Mouse (Mus musculus) testis, adult 2 months (tissue): Measurements from ENCODE around the gene Fxyd7. TPM values are rescaled to one million over a fixed set of nuclear protein-coding genes. Genes with fewer than 3 reads are reported as not detected.

Experiments used
- H3K27ac ChIP-seq: fragments of 200-500 bp; 2 replicates; pipeline ENCODE4 v1.5.1; 2012; ENCODE audit warnings: low read depth, low read length; ENCODE audit not compliant: control insufficient read depth, insufficient read depth
- H3K27me3 ChIP-seq: fragments of 200-500 bp; 2 replicates; pipeline ENCODE4 v1.6.1; 2012; ENCODE audit warnings: mild to moderate bottlenecking, low read length, moderate library complexity; ENCODE audit not compliant: control insufficient read depth, insufficient read depth
- H3K36me3 ChIP-seq: fragments of 200-500 bp; 2 replicates; pipeline ENCODE4 v1.6.1; 2012; ENCODE audit warnings: mild to moderate bottlenecking, low read length; ENCODE audit not compliant: control insufficient read depth, insufficient read depth
- H3K4me1 ChIP-seq: fragments of 200-500 bp; 2 replicates; pipeline ENCODE4 v1.6.1; 2012; ENCODE audit warnings: low read length; ENCODE audit not compliant: control insufficient read depth, insufficient read depth
- H3K4me3 ChIP-seq: fragments of 200-500 bp; 2 replicates; pipeline ENCODE4 v1.5.1; 2012; ENCODE audit warnings: low read depth, mild to moderate bottlenecking, low read length, moderate library complexity, mixed read lengths; ENCODE audit not compliant: control insufficient read depth
- CTCF ChIP-seq: fragments of 200-500 bp; IDR thresholded peaks from 2 replicates; pipeline ENCODE4 v1.5.1; 2012; ENCODE audit warnings: low read depth, mild to moderate bottlenecking, inconsistent platforms, low read length, moderate library complexity; ENCODE audit not compliant: control insufficient read depth, insufficient read depth, insufficient replicate concordance
- POLR2A ChIP-seq: fragments of 200-500 bp; IDR thresholded peaks from 2 replicates; pipeline ENCODE4 v1.6.1; 2012; ENCODE audit warnings: low read depth, mild to moderate bottlenecking, inconsistent platforms, low read length, moderate library complexity; ENCODE audit not compliant: control insufficient read depth
- polyA plus RNA-seq: library from polyadenylated mRNA; depleted of rRNA; stranded (reverse); fragments of >200 nt; gene quantifications from 2 replicates; pipeline ENCODE4 v1.2.3, GENCODE M21; 2012; rRNA removed

Gene Fxyd7
- 1.3 and 1.6 TPM in 2 replicates for polyA plus RNA-seq

DNA sequence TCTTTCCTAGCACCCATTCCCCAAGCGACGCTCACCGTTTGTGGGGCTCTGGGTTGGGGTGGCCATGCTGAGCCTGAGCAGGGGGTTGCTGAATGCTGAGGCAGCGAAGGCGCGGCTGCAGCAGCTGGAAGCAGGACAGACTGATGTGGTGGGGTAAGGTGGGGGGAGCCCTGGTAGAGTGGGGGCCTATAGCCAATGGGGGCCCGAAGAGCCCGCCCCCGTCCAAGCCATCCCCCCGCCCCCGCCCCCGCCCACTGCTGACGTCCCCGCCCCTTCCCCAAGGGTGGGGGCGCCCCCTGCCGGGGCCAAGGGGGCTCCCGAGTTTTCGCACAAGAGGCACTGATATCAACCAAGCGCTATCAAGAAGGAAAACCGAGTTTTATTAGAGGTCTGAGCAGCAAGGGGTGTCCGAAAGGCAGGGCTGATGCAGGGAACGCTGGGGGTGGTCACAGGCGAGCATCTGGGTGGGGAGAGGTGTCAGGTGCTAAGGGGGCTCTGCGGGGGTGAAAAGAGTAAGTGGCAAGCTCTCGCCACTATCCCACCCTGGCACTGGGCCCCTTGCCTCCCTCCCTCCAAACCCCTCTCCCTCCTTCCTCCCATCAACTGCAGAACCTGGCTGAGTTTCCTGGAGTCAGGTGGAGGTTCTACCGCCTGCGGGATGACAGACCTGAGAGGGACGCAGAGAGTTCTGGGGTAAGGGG lies at the start of gene Fxyd7:
Gene Fxyd7, minus strand, starts transcription at position 147 of the 701 bp plus-strand sequence.
- no peak within 1 kb of the TSS for H3K27ac ChIP-seq
- H3K4me3 ChIP-seq: no peak within 1 kb of the TSS
- no peaks in the 10 kb centered on the region for H3K36me3 ChIP-seq
- no peak for TF ChIP-seq POLR2A
- TF ChIP-seq CTCF: no peak
- no peaks in the 10 kb centered on the region; the same call in 1 of the 2 replicates for H3K27me3 ChIP-seq
- H3K4me1 ChIP-seq: peaks cover 9% of the 10 kb centered on the region

GRCm38 (mm10) chr7:31100786-31101185 lies 49.5 kb upstream of the Fxyd7 start:
- H3K36me3 ChIP-seq: no peaks in the 10 kb centered on the region
- H3K4me3 ChIP-seq: no peak overlapping the region
- TF ChIP-seq POLR2A (no peak), CTCF (no peak)

DNA sequence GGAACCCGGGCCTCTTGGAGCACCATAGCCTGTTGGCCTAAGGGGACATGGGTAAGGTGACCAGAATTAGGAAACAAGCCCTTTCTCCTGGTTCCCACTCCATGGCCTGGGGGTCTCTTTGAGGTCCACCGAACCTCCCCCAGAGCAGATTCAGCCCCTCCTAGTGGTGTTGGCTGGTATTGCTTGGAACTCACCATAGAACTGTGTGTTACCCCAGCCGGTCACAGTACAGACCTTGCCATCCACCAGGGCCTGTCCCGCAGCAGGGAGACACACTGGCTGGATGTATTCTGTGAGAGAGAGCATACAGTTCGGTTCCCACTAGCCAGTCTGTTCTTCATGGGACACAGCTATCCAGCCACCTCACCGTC lies 48.3 kb upstream of the Fxyd7 start:
- H3K27ac ChIP-seq: no peak overlapping the region
- H3K36me3 ChIP-seq: no peaks in the 10 kb centered on the region
- H3K27me3 ChIP-seq: no peaks in the 10 kb centered on the region
- TF ChIP-seq CTCF (no peak; the same call in 1 of the 2 replicates), POLR2A (no peak)
- H3K4me3 ChIP-seq: no peak overlapping the region; the same call in 1 of the 2 replicates
- no peaks in the 10 kb centered on the region; the same call in 1 of the 2 replicates for H3K4me1 ChIP-seq

More at GRCm38 (mm10) chr7:31100786-31101185, 49.5 kb upstream of the Fxyd7 start:
- no peaks in the 10 kb centered on the region for H3K27me3 ChIP-seq
- no peaks in the 10 kb centered on the region; the same call in 1 of the 2 replicates for H3K4me1 ChIP-seq
- H3K27ac ChIP-seq: no peak overlapping the region

DNA sequence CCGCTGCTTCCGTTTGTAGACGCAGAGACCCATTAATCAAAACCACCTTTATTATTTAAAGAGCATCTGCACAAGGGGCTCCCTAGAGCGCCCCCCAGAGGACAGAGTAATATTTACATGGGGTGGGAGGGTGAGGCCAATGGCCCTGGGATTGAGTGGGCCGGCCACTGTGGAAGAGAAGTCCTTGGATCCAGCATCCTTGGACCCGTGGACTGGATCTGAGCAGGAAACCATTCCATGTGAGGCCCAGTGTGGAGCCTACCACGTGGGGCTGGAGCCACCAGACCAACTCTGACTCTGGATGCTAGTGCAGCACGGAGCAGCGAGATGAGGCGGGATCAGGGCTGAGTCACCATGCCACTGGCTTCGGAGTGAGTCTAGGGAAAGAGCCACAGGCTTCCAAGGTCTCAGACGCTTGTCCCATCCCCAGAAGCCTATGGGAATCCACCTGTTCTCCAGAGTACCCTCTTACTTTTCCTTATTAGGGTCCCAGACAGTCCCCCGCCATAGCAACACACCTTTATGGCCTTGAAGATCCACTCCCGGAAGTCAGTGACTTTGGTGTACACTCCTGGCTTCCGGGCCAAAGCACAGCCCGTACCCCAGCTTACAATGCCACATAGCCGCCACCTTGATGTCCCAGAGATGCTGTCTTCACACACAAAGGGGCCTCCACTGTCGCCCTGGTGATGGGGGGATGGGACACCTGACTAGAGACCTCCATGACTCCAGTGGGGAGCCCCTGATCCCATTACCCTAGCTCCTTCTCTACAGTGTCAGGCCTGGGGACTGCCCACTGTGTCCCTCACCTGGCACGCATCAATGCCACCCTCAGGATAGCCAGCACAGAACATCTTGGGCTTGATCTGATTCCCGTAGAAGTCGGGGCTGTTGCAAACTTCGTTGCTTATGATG lies 47.7 kb upstream of the Fxyd7 start:
- no peaks in the 10 kb centered on the region for H3K36me3 ChIP-seq
- no peak for TF ChIP-seq POLR2A
- TF ChIP-seq CTCF: peak; percentile 41; the same call in 1 of the 2 replicates

DNA sequence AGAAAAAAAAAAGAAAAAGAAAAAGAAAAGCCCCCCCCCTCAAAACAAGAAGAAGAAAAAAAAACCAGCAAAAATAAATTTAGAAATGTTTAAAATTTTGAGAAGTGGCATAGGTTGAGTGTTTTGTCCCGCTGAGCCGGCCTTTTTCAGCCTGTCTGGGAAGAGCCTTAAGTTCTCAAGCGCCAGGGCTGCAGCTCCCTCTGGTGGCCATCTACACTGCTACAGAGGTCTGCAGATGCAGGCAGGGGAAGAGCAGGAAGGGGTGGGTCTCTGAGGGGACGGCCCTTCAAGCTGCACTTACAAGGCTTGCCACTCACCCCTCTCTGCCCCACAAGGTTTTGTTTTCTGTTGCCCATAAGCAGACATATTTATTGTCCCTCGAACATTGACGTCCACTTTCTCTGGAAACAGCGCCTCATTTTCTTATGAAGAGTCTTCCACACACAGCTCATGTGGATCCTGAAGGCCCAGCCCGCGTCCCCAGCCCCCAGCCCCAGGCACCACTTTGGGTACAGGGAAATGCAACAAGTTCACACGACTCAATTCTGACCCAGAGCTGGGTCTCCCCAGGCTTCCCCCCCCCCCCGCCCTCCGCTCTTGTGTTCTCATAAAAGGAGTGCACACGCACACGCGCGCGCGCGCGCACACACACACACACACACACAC lies 46.4 kb upstream of the Fxyd7 start:
- peak; percentile 84 for TF ChIP-seq CTCF
- no peak for TF ChIP-seq POLR2A
- no peaks in the 10 kb centered on the region for H3K27me3 ChIP-seq
- H3K27ac ChIP-seq: no peak overlapping the region
- no peaks in the 10 kb centered on the region; the same call in 1 of the 2 replicates for H3K4me1 ChIP-seq
- H3K4me3 ChIP-seq: peak overlapping the region; percentile 73
- H3K36me3 ChIP-seq: no peaks in the 10 kb centered on the region

More for the DNA sequence above, 47.7 kb upstream of the Fxyd7 start:
- H3K27me3 ChIP-seq: no peaks in the 10 kb centered on the region
- H3K27ac ChIP-seq: no peak overlapping the region
- H3K4me1 ChIP-seq: no peaks in the 10 kb centered on the region; the same call in 1 of the 2 replicates
- peak overlapping the region; percentile 54 for H3K4me3 ChIP-seq

GRCm38 (mm10) chr7:31096892-31097564 lies 45.8 kb upstream of the Fxyd7 start:
- no peaks in the 10 kb centered on the region; the same call in 1 of the 2 replicates for H3K4me1 ChIP-seq
- H3K27ac ChIP-seq: no peak overlapping the region
- H3K36me3 ChIP-seq: no peaks in the 10 kb centered on the region
- TF ChIP-seq POLR2A (no peak), CTCF (no peak)
- H3K4me3 ChIP-seq: peak overlapping the region; percentile 4
- no peaks in the 10 kb centered on the region for H3K27me3 ChIP-seq
